Mouse (Mus musculus): ENCODE results near the gene Lyve1. TPM values are rescaled to one million over a fixed set of nuclear protein-coding genes. Genes with fewer than 3 reads are reported as not detected.
A peak's percentile ranks its signal among the peaks of the same experiment; 100 is the strongest.

Gene Lyve1
- polyA plus RNA-seq, 1 experiment from 2014 or later, result 11.5 TPM

DNA sequence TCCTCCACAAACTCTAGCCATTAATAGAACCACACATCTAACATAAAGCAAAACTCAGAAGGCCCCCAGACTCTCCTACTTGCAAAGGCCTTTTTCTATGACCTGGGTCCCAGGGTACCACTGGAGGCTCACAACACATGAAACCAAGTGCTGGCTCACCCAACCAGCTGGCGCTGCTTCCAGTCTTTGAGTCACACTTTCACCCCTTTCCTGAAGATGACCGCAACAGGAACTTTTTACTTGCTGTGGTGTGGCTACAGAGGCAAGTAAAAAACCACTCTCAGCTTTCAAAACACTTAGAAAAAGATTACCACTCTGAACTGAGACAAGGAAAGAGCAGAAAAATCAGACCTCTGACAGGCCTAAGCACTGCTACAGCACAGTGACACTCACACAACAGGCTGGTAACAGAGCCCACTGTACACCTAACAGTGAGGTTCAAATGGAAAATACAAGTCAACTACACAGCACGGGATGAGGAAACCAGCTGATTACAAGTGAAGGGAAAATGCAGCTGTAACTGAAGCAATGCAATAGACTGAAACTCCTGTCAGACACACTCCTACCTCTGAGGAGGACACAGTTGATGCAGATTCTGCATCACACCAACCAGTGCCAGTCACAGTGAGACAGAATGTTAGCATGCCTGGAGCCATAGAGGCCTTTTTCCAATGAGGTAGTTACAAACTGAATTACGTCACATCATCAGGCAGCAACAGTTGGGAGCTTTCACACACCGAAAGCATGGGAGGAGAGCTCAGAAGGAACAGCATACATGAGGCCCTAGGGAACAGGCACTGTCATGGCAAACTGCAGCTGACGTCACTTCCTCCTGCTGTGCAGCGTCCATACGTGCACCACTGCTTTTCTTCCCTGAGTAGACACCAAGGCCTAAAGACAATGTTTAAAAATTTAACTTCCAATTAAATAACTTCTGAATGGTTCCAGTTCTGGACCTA, 38.8 kb downstream of the Lyve1 start:
- Histone ChIP-seq H3K27ac (replicated peaks) (no peak overlapping the region), H3K4me1 (replicated peaks; ENCODE audit: control insufficient read depth, insufficient read depth) (no peaks in the 10 kb centered on the region), H3K4me2 (replicated peaks; ENCODE audit: low read depth) (no peak overlapping the region), H3K36me3 (ENCODE audit: control insufficient read depth, insufficient read depth, low read length) (peaks cover 9% of the 10 kb centered on the region), H3K9ac (ENCODE audit: low read length) (no peak overlapping the region), H3K27me3 (ENCODE audit: control insufficient read depth, insufficient read depth, low read length) (no peaks in the 10 kb centered on the region), H3K9me3 (ENCODE audit: control insufficient read depth, low read length) (no peaks in the 10 kb centered on the region), H3K4me3 (ENCODE audit: low read depth, low read length) (no peak overlapping the region)
- TF ChIP-seq EP300 (optimal IDR thresholded peaks at IDR 0.05) (no peak), CTCF (IDR thresholded peaks at IDR 0.05; ENCODE audit: low read depth) (no peak)
- 85% methylated on average over 8 of the region's 8 CpGs for WGBS
- no peak for ATAC-seq (ENCODE audit: low FRiP score, low TSS enrichment)
- DNase-seq (ENCODE audit: low spot score), result no peak

DNA sequence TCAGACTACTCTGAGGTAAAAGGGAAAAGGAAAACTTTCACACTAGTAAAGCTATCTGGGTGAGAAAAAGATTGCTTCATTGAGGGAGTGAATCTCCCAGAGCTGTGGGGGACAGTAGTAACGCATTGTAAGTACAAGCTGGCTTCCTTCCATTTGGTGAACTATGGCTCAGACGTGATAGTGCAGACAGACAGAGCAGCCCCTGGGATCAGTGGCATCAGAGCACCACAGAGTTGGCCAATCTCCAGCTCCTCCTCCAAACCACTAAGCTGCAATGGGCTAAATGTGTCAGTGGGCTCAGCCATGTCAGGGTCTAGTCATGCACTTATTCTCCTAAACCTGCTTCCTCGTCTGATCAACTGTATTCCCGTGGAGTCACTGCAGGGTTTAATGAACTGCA, 39.4 kb downstream of the Lyve1 start:
- Histone ChIP-seq H3K27ac (replicated peaks) (no peak overlapping the region), H3K4me3 (ENCODE audit: low read depth, low read length) (no peak overlapping the region), H3K36me3 (ENCODE audit: control insufficient read depth, insufficient read depth, low read length) (peaks cover 7% of the 10 kb centered on the region), H3K9me3 (ENCODE audit: control insufficient read depth, low read length) (no peaks in the 10 kb centered on the region), H3K4me1 (replicated peaks; ENCODE audit: control insufficient read depth, insufficient read depth) (no peaks in the 10 kb centered on the region), H3K9ac (ENCODE audit: low read length) (no peak overlapping the region), H3K27me3 (ENCODE audit: control insufficient read depth, insufficient read depth, low read length) (no peaks in the 10 kb centered on the region), H3K4me2 (replicated peaks; ENCODE audit: low read depth) (no peak overlapping the region)
- WGBS, result 70% methylated on average over 4 of the region's 4 CpGs
- no peak for TF ChIP-seq EP300 (optimal IDR thresholded peaks at IDR 0.05)
- TF ChIP-seq CTCF (IDR thresholded peaks at IDR 0.05; ENCODE audit: low read depth), result no peak
- ATAC-seq (ENCODE audit: low FRiP score, low TSS enrichment) (no peak), DNase-seq (ENCODE audit: low spot score) (no peak)

DNA sequence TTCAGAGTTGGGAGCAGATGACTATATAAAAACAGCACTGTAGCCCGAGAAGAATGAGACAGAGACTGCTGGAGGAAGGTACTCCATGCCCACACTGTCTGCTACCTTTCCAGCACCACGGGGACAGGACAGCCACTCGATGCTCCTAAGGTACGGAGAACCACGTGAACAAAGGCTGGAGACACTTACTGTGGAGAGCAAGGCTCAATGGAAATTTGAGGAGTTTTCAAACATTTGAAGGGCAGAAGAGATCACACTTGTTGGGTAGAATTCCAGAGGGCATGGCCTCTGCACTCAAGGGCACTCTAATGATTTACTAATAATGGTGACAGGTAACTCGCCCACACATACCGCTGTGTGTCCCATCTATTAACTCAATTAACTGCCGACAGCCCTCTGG, 40.0 kb downstream of the Lyve1 start:
- WGBS, result 78% methylated on average over 8 of the region's 8 CpGs

DNA sequence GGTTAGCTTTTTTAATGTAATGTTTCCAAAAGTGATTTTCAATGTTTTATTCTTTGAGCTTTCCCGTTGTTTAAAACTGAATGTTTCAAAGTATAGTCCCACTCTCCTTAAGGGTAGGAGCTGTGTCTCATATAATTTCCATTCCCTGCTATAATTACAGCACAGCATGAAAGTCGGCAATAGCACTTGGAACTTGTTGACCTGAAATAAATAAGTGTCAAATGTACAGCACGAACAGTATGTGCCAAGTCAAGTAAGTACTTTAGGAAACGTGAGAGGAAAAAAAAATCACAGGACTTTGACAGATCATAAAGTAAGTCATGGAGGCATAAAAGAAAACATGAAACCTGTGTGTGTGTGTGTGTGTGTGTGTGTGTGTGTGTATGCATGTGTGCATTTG, 41.0 kb downstream of the Lyve1 start:
- H3K4me2 ChIP-seq (replicated peaks; ENCODE audit: low read depth), result no peak overlapping the region
- TF ChIP-seq CTCF (IDR thresholded peaks at IDR 0.05; ENCODE audit: low read depth), result no peak
- no peak for TF ChIP-seq EP300 (optimal IDR thresholded peaks at IDR 0.05)
- no peak overlapping the region for H3K4me3 ChIP-seq (ENCODE audit: low read depth, low read length)
- 37% methylated on average over 4 of the region's 4 CpGs for WGBS
- DNase-seq (ENCODE audit: low spot score), result no peak
- H3K27ac ChIP-seq (replicated peaks), result no peak overlapping the region
- no peak for ATAC-seq (ENCODE audit: low FRiP score, low TSS enrichment)
- no peaks in the 10 kb centered on the region for H3K9me3 ChIP-seq (ENCODE audit: control insufficient read depth, low read length)
- H3K27me3 ChIP-seq (ENCODE audit: control insufficient read depth, insufficient read depth, low read length), result no peaks in the 10 kb centered on the region
- H3K36me3 ChIP-seq (ENCODE audit: control insufficient read depth, insufficient read depth, low read length), result peaks cover 3% of the 10 kb centered on the region
- H3K9ac ChIP-seq (ENCODE audit: low read length), result no peak overlapping the region
- H3K4me1 ChIP-seq (replicated peaks; ENCODE audit: control insufficient read depth, insufficient read depth), result no peaks in the 10 kb centered on the region

More for the DNA sequence above, 40.0 kb downstream of the Lyve1 start:
- Histone ChIP-seq H3K9me3 (ENCODE audit: control insufficient read depth, low read length) (no peaks in the 10 kb centered on the region), H3K4me3 (ENCODE audit: low read depth, low read length) (no peak overlapping the region), H3K27me3 (ENCODE audit: control insufficient read depth, insufficient read depth, low read length) (no peaks in the 10 kb centered on the region), H3K4me2 (replicated peaks; ENCODE audit: low read depth) (no peak overlapping the region), H3K36me3 (ENCODE audit: control insufficient read depth, insufficient read depth, low read length) (peaks cover 3% of the 10 kb centered on the region), H3K27ac (replicated peaks) (no peak overlapping the region), H3K4me1 (replicated peaks; ENCODE audit: control insufficient read depth, insufficient read depth) (no peaks in the 10 kb centered on the region), H3K9ac (ENCODE audit: low read length) (no peak overlapping the region)
- no peak for DNase-seq (ENCODE audit: low spot score)
- no peak for TF ChIP-seq CTCF (IDR thresholded peaks at IDR 0.05; ENCODE audit: low read depth)
- no peak for TF ChIP-seq EP300 (optimal IDR thresholded peaks at IDR 0.05)
- ATAC-seq (ENCODE audit: low FRiP score, low TSS enrichment), result no peak

DNA sequence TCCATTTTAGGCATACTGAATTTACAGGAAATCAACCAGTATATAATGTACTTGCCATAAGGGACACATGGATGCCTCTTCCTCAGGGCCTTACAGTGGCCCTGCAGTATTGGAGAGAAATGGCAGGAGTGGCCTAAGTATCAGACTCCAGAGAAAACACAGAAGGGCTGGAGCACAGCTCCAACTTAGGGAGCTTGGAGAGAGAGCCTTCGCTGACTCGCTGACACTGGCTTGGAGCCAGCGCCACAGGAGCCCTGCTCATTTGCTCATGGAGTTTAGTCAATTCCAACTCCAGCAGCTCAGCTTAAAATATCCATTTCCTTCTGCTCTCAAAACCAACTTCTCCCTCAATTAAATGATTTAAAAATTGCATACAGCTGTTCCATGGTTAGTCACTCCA, 41.4 kb downstream of the Lyve1 start:
- no peaks in the 10 kb centered on the region for H3K9me3 ChIP-seq (ENCODE audit: control insufficient read depth, low read length)
- no peak for TF ChIP-seq EP300 (optimal IDR thresholded peaks at IDR 0.05)
- 25% methylated on average over 3 of the region's 3 CpGs for WGBS
- H3K4me2 ChIP-seq (replicated peaks; ENCODE audit: low read depth), result no peak overlapping the region
- H3K4me1 ChIP-seq (replicated peaks; ENCODE audit: control insufficient read depth, insufficient read depth), result no peaks in the 10 kb centered on the region
- H3K27ac ChIP-seq (replicated peaks), result no peak overlapping the region; the same call in 1 of the 2 replicates
- peaks cover 3% of the 10 kb centered on the region for H3K36me3 ChIP-seq (ENCODE audit: control insufficient read depth, insufficient read depth, low read length)
- DNase-seq (ENCODE audit: low spot score), result peak; percentile 42
- ATAC-seq (ENCODE audit: low FRiP score, low TSS enrichment), result 0 out of 2 replicates have a peak, but pooled peaks have one; percentile 44
- no peaks in the 10 kb centered on the region for H3K27me3 ChIP-seq (ENCODE audit: control insufficient read depth, insufficient read depth, low read length)
- H3K4me3 ChIP-seq (ENCODE audit: low read depth, low read length), result no peak overlapping the region
- H3K9ac ChIP-seq (ENCODE audit: low read length), result no peak overlapping the region

DNA sequence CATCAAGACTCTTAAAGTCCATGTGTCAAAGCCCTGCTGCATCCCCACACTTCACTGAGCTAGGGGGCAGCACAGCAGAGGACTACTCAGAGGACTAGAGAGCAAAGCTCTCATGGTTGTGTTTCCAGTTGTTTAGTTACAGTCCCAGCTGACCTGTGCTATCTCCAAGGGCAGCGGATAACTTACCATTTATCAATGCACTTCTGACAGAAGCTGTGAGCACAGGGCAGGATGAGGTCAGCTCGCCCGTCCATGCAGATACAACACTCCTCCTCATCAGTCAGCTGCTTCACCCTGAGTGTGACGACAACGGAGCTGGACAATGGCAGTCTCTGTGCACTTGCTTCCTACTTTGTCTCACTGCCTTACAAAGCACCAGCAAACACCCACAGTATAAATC, 42.0 kb downstream of the Lyve1 start:
- Histone ChIP-seq H3K27me3 (ENCODE audit: control insufficient read depth, insufficient read depth, low read length) (no peaks in the 10 kb centered on the region), H3K9ac (ENCODE audit: low read length) (no peak overlapping the region), H3K27ac (replicated peaks) (no peak overlapping the region), H3K36me3 (ENCODE audit: control insufficient read depth, insufficient read depth, low read length) (peaks cover 3% of the 10 kb centered on the region), H3K4me1 (replicated peaks; ENCODE audit: control insufficient read depth, insufficient read depth) (no peaks in the 10 kb centered on the region), H3K4me2 (replicated peaks; ENCODE audit: low read depth) (no peak overlapping the region), H3K9me3 (ENCODE audit: control insufficient read depth, low read length) (no peaks in the 10 kb centered on the region), H3K4me3 (ENCODE audit: low read depth, low read length) (no peak overlapping the region)
- TF ChIP-seq CTCF (IDR thresholded peaks at IDR 0.05; ENCODE audit: low read depth) (peak; percentile 55), EP300 (optimal IDR thresholded peaks at IDR 0.05) (no peak)
- peak; percentile 80 for ATAC-seq (ENCODE audit: low FRiP score, low TSS enrichment)
- no peak for DNase-seq (ENCODE audit: low spot score)
- WGBS, result 39% methylated on average over 5 of the region's 5 CpGs

All from stomach, postnatal 0 days (tissue).